Mouse (Mus musculus): Measurements from ENCODE around the gene Ccni.

The Ccni gene

GRCm38 (mm10) chr5:93133445-93134244 lies 72.7 kb downstream of the Ccni start:
- peak; percentile 55 for DNase-seq
